Mouse (Mus musculus): Measurements from ENCODE around the gene Atp5b. TPM values are rescaled to one million over a fixed set of nuclear protein-coding genes. Genes with fewer than 3 reads are reported as not detected.
A peak's percentile ranks its signal among the peaks of the same experiment; 100 is the strongest.

Atp5b gene
- polyA plus RNA-seq (2012; rRNA removed): 803 and 1,529 TPM in 2 replicates

GRCm38 (mm10) chr10:128082880-128083421 is at the start of gene Atp5b:
Gene Atp5b (plus strand): TSS chr10:128083273.
- WGBS: under 1% methylated on average over 34 of the region's 34 CpGs
- Histone ChIP-seq H3K4me3 (ENCODE audit: extremely low read depth, insufficient read depth, insufficient read length) (peak within 1 kb of the TSS; percentile 93), H3K4me1 (ENCODE audit: control insufficient read depth, insufficient read depth, insufficient read length) (0 out of 2 replicates have a peak, but pooled peaks cover 3% of the 10 kb centered on the region), H3K36me3 (ENCODE audit: control insufficient read depth, insufficient read depth, low read length) (peaks cover 26% of the 10 kb centered on the region), H3K27me3 (ENCODE audit: control insufficient read depth, insufficient read depth, low read length) (no peaks in the 10 kb centered on the region), H3K27ac (ENCODE audit: insufficient read depth, low read length) (peak within 1 kb of the TSS; percentile 91)
- TF ChIP-seq CTCF (IDR thresholded peaks at IDR 0.05; ENCODE audit: extremely low read depth, insufficient read depth, insufficient read length, insufficient replicate concordance): no peak
- TF ChIP-seq POLR2A (IDR thresholded peaks at IDR 0.05; ENCODE audit: low read depth, low read length): peak; percentile 89
- peak; percentile 96 to 100 for DNase-seq (ENCODE audit: low read depth in 1 of 2, low spot score in 2 of 2)

GRCm38 (mm10) chr10:128036746-128037425 is 46.2 kb upstream of the Atp5b start:
- Histone ChIP-seq H3K36me3 (ENCODE audit: control insufficient read depth, insufficient read depth, low read length) (peaks cover 13% of the 10 kb centered on the region), H3K27me3 (ENCODE audit: control insufficient read depth, insufficient read depth, low read length) (no peaks in the 10 kb centered on the region), H3K4me1 (ENCODE audit: control insufficient read depth, insufficient read depth, insufficient read length) (peaks cover 10% of the 10 kb centered on the region), H3K4me3 (ENCODE audit: extremely low read depth, insufficient read depth, insufficient read length) (peak overlapping the region; percentile 98), H3K27ac (ENCODE audit: insufficient read depth, low read length) (0 out of 2 replicates have a peak overlapping the region, but pooled peaks have one; percentile 33)
- no peak for DNase-seq (ENCODE audit: low read depth in 1 of 2, low spot score in 2 of 2)
- 9% methylated on average over 10 of the region's 10 CpGs for WGBS
- no peak for TF ChIP-seq POLR2A (IDR thresholded peaks at IDR 0.05; ENCODE audit: low read depth, low read length)
- no peak for TF ChIP-seq CTCF (IDR thresholded peaks at IDR 0.05; ENCODE audit: extremely low read depth, insufficient read depth, insufficient read length, insufficient replicate concordance)

DNA sequence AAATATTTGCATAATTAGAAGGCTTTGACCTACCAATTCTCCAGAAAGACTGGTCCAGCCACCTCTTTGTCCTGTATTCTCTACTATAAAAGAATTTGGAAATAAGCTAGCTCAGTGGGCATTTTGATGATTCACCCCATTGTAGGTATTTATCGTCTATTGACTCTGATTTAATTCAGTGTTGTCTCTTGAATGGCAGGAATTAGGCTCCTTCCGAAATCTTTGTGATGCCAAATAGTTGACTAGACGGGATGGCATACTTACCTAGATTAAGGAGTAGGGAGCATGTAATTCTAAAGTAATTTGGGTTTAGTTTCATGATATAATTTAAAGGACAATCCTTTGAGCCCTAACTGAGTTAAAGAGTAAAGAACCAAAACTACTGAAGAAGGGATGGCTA is 45.2 kb upstream of the Atp5b start:
- H3K27ac ChIP-seq (ENCODE audit: insufficient read depth, low read length): no peak overlapping the region
- peaks cover 10% of the 10 kb centered on the region for H3K4me1 ChIP-seq (ENCODE audit: control insufficient read depth, insufficient read depth, insufficient read length)
- TF ChIP-seq CTCF (IDR thresholded peaks at IDR 0.05; ENCODE audit: extremely low read depth, insufficient read depth, insufficient read length, insufficient replicate concordance): no peak
- TF ChIP-seq POLR2A (IDR thresholded peaks at IDR 0.05; ENCODE audit: low read depth, low read length): no peak
- no peak overlapping the region for H3K4me3 ChIP-seq (ENCODE audit: extremely low read depth, insufficient read depth, insufficient read length)
- H3K27me3 ChIP-seq (ENCODE audit: control insufficient read depth, insufficient read depth, low read length): no peaks in the 10 kb centered on the region
- 91% methylated on average over 3 of the region's 3 CpGs for WGBS
- no peak for DNase-seq (ENCODE audit: low read depth in 1 of 2, low spot score in 2 of 2)
- peaks cover 13% of the 10 kb centered on the region for H3K36me3 ChIP-seq (ENCODE audit: control insufficient read depth, insufficient read depth, low read length)

GRCm38 (mm10) chr10:128039167-128039566 is 43.9 kb upstream of the Atp5b start:
- Histone ChIP-seq H3K4me3 (ENCODE audit: extremely low read depth, insufficient read depth, insufficient read length) (no peak overlapping the region), H3K27me3 (ENCODE audit: control insufficient read depth, insufficient read depth, low read length) (no peaks in the 10 kb centered on the region), H3K36me3 (ENCODE audit: control insufficient read depth, insufficient read depth, low read length) (peaks cover 19% of the 10 kb centered on the region), H3K4me1 (ENCODE audit: control insufficient read depth, insufficient read depth, insufficient read length) (peaks cover 10% of the 10 kb centered on the region), H3K27ac (ENCODE audit: insufficient read depth, low read length) (no peak overlapping the region; the same call in 1 of the 2 replicates)
- 33% methylated on average over 5 of the region's 5 CpGs for WGBS
- no peak for TF ChIP-seq POLR2A (IDR thresholded peaks at IDR 0.05; ENCODE audit: low read depth, low read length)
- DNase-seq (ENCODE audit: low read depth in 1 of 2, low spot score in 2 of 2): no peak

GRCm38 (mm10) chr10:128039858-128040257 is 43.2 kb upstream of the Atp5b start:
- H3K4me3 ChIP-seq (ENCODE audit: extremely low read depth, insufficient read depth, insufficient read length): no peak overlapping the region
- peaks cover 6% of the 10 kb centered on the region for H3K4me1 ChIP-seq (ENCODE audit: control insufficient read depth, insufficient read depth, insufficient read length)
- DNase-seq (ENCODE audit: low read depth in 1 of 2, low spot score in 2 of 2): no peak
- H3K27ac ChIP-seq (ENCODE audit: insufficient read depth, low read length): no peak overlapping the region
- H3K36me3 ChIP-seq (ENCODE audit: control insufficient read depth, insufficient read depth, low read length): peaks cover 21% of the 10 kb centered on the region
- H3K27me3 ChIP-seq (ENCODE audit: control insufficient read depth, insufficient read depth, low read length): no peaks in the 10 kb centered on the region
- TF ChIP-seq POLR2A (IDR thresholded peaks at IDR 0.05; ENCODE audit: low read depth, low read length): no peak
- no peak for TF ChIP-seq CTCF (IDR thresholded peaks at IDR 0.05; ENCODE audit: extremely low read depth, insufficient read depth, insufficient read length, insufficient replicate concordance)
- 87% methylated on average over 3 of the region's 3 CpGs for WGBS

DNA sequence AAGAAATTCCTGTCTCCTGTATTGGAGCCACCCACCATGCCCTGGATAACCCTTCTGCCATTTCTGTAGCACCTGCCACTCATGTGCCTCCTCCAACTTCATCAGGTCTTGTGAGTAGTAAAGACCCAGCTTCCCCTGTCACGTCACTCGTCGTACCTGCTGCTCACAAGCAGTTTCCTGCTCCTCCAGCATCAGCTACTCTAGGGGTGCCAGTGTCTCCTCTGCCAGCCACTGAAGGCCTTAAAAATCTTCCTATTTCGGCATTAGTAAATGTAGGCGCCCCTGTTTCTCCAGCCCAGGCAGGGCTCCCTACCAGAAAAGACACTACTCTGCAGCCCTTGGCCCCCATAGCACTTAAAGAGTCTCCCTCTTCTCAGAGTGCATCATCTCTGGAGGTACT is 42.8 kb upstream of the Atp5b start:
- Histone ChIP-seq H3K4me1 (ENCODE audit: control insufficient read depth, insufficient read depth, insufficient read length) (peaks cover 6% of the 10 kb centered on the region), H3K36me3 (ENCODE audit: control insufficient read depth, insufficient read depth, low read length) (peaks cover 21% of the 10 kb centered on the region), H3K27me3 (ENCODE audit: control insufficient read depth, insufficient read depth, low read length) (no peaks in the 10 kb centered on the region), H3K27ac (ENCODE audit: insufficient read depth, low read length) (no peak overlapping the region), H3K4me3 (ENCODE audit: extremely low read depth, insufficient read depth, insufficient read length) (no peak overlapping the region)
- TF ChIP-seq POLR2A (IDR thresholded peaks at IDR 0.05; ENCODE audit: low read depth, low read length): no peak
- 88% methylated on average over 5 of the region's 5 CpGs for WGBS
- DNase-seq (ENCODE audit: low read depth in 1 of 2, low spot score in 2 of 2): no peak

DNA sequence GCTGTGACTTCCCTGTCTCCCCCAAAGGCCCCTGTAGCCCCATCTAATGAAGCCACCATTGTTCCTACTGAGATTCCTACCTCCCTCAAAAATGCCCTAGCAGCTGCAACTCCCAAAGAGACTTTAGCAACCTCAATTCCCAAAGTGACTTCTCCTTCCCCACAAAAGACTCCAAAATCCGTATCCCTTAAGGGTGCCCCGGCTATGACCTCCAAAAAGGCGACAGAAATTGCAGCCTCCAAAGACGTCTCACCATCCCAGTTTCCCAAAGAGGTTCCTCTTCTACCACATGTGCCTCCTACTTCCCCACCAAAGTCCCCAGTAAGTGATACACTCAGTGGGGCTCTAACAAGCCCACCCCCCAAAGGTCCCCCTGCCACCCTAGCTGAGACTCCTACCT is 41.4 kb upstream of the Atp5b start:
- WGBS: 90% methylated on average over 4 of the region's 4 CpGs
- no peak for DNase-seq (ENCODE audit: low read depth in 1 of 2, low spot score in 2 of 2)
- Histone ChIP-seq H3K36me3 (ENCODE audit: control insufficient read depth, insufficient read depth, low read length) (peaks cover 29% of the 10 kb centered on the region), H3K27me3 (ENCODE audit: control insufficient read depth, insufficient read depth, low read length) (no peaks in the 10 kb centered on the region), H3K27ac (ENCODE audit: insufficient read depth, low read length) (no peak overlapping the region), H3K4me3 (ENCODE audit: extremely low read depth, insufficient read depth, insufficient read length) (no peak overlapping the region), H3K4me1 (ENCODE audit: control insufficient read depth, insufficient read depth, insufficient read length) (peaks cover 6% of the 10 kb centered on the region)
- TF ChIP-seq CTCF (IDR thresholded peaks at IDR 0.05; ENCODE audit: extremely low read depth, insufficient read depth, insufficient read length, insufficient replicate concordance) (no peak), POLR2A (IDR thresholded peaks at IDR 0.05; ENCODE audit: low read depth, low read length) (no peak)
